Mouse (Mus musculus): Measurements from ENCODE around the gene Msh5. TPM values are rescaled to one million over a fixed set of nuclear protein-coding genes. Genes with fewer than 3 reads are reported as not detected.
"Not testable (repeated sequence)": the region's sequence is repeated elsewhere in the genome, so short reads cannot be mapped to it uniquely, and the experiment has no call there.

The Msh5 gene
- polyA plus RNA-seq, 1 experiment: 0.90 TPM

GRCm38 (mm10) chr17:34996411-34997141 lies 50.0 kb downstream of the Msh5 start:
- Histone ChIP-seq H3K4me3 (replicated peaks) (peak overlapping the region; percentile 77), H3K36me3 (ENCODE audit: control insufficient read depth) (peaks cover 62% of the 10 kb centered on the region), H3K27me3 (ENCODE audit: control insufficient read depth) (no peaks in the 10 kb centered on the region), H3K9me3 (ENCODE audit: control insufficient read depth, low read length) (no peaks in the 10 kb centered on the region), H3K4me1 (ENCODE audit: control insufficient read depth) (peaks cover 48% of the 10 kb centered on the region)
- no peak for TF ChIP-seq GATA1 (IDR thresholded peaks at IDR 0.05; ENCODE audit: low read length)
- no peak for TF ChIP-seq TAL1 (IDR thresholded peaks at IDR 0.05; ENCODE audit: low read length)

DNA sequence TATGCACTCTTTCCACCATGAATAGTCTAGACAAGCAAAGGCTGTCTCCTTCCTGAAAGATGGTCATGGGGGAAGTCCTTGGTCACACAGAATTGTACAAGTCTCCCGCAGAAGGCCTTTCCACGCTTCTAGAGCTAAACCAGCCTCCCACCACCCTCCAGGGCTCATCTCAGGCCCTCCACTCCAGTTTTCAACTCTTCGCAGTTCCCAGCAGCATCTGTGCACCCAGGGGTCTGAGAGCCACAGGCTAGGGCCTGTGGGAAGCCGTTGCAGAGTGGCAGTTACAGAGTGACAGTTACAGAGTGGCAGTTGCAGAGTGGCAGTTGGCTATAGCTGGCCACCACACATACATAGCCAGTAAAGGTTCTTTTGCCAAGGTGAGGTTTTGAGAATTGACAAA lies 50.6 kb downstream of the Msh5 start:
- H3K36me3 ChIP-seq (ENCODE audit: control insufficient read depth): peaks cover 69% of the 10 kb centered on the region

GRCm38 (mm10) chr17:34995192-34995591 lies 51.4 kb downstream of the Msh5 start:
- Histone ChIP-seq H3K36me3 (ENCODE audit: control insufficient read depth) (peaks cover 75% of the 10 kb centered on the region), H3K4me1 (ENCODE audit: control insufficient read depth) (peaks cover 43% of the 10 kb centered on the region)
- H3K9me3 ChIP-seq (ENCODE audit: control insufficient read depth, low read length); H3K27me3 ChIP-seq (ENCODE audit: control insufficient read depth); H3K4me3 ChIP-seq (replicated peaks): not testable (repeated sequence)

More for the DNA sequence above, 50.6 kb downstream of the Msh5 start:
- not testable (repeated sequence) for H3K4me3 ChIP-seq (replicated peaks); H3K27me3 ChIP-seq (ENCODE audit: control insufficient read depth); H3K9me3 ChIP-seq (ENCODE audit: control insufficient read depth, low read length)
- peaks cover 43% of the 10 kb centered on the region for H3K4me1 ChIP-seq (ENCODE audit: control insufficient read depth)

DNA sequence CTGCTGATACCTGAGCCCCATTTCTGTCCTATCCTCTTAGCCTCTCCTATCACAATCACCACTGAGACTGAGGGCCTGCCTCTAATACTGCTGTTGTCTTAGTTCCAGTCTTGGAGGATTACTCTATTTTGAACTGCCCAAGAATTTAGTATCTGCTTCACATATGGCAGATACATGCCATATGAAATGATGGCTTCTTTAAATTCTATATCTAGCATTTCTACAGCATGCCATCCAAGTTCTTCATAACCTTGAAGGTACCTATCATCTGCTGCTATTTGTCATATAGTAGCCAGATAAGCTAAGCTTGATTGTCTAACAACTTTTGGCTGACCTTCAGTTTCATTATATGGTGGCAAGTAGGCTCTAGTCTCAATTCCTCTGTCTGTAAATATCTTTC lies 51.8 kb downstream of the Msh5 start:
- TF ChIP-seq TAL1 (IDR thresholded peaks at IDR 0.05; ENCODE audit: low read length) (no peak), GATA1 (IDR thresholded peaks at IDR 0.05; ENCODE audit: low read length) (no peak)
- Histone ChIP-seq H3K4me1 (ENCODE audit: control insufficient read depth) (peaks cover 40% of the 10 kb centered on the region), H3K9me3 (ENCODE audit: control insufficient read depth, low read length) (no peaks in the 10 kb centered on the region), H3K27me3 (ENCODE audit: control insufficient read depth) (no peaks in the 10 kb centered on the region), H3K4me3 (replicated peaks) (no peak overlapping the region), H3K36me3 (ENCODE audit: control insufficient read depth) (peaks cover 77% of the 10 kb centered on the region)

- Histone ChIP-seq H3K4me3 (replicated peaks) (no peak overlapping the region), H3K27me3 (ENCODE audit: control insufficient read depth) (no peaks in the 10 kb centered on the region), H3K36me3 (ENCODE audit: control insufficient read depth) (peaks cover 51% of the 10 kb centered on the region), H3K4me1 (ENCODE audit: control insufficient read depth) (peaks cover 34% of the 10 kb centered on the region), H3K9me3 (ENCODE audit: control insufficient read depth, low read length) (no peaks in the 10 kb centered on the region)
- TF ChIP-seq TAL1 (IDR thresholded peaks at IDR 0.05; ENCODE audit: low read length) (no peak), GATA1 (IDR thresholded peaks at IDR 0.05; ENCODE audit: low read length) (no peak)
Observed at GRCm38 (mm10) chr17:34984218-34984617, 62.3 kb downstream of the Msh5 start.

GRCm38 (mm10) chr17:34982328-34982727 lies 64.2 kb downstream of the Msh5 start:
- peaks cover 34% of the 10 kb centered on the region for H3K4me1 ChIP-seq (ENCODE audit: control insufficient read depth)
- H3K36me3 ChIP-seq (ENCODE audit: control insufficient read depth): peaks cover 37% of the 10 kb centered on the region
- no peak for TF ChIP-seq GATA1 (IDR thresholded peaks at IDR 0.05; ENCODE audit: low read length)
- TF ChIP-seq TAL1 (IDR thresholded peaks at IDR 0.05; ENCODE audit: low read length): no peak
- no peaks in the 10 kb centered on the region for H3K27me3 ChIP-seq (ENCODE audit: control insufficient read depth)
- H3K9me3 ChIP-seq (ENCODE audit: control insufficient read depth, low read length): peaks cover 3% of the 10 kb centered on the region; the same call in 1 of the 2 replicates
- H3K4me3 ChIP-seq (replicated peaks): peak overlapping the region; percentile 98

DNA sequence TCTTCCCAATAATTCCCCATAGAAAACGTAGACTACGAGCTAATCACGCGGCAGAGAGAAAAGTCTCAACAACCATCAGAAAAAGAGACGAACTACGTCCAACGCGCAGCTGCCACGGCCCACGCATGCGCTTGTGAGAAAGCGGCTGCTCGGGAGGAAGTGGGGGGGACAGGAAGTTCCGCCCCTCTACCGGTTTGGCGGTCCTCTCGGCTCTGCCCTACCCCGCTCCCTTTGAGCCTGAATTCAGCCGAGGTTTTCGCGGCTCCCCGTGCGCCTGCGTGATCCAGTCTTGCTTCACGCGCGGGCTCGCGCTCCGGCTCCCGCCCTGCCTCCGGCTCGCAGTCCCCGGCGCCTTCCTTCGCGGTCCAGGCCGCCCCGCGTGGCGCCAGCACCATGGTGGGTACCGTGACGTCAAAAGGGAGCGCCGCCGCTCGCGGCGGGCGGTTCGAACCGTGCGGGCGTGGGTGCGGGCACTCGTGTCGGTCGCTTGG lies 64.8 kb downstream of the Msh5 start, which contains the start of gene Lsm2:
Lsm2 (plus strand) TSS at position 173 of the 491 bp plus-strand sequence.
- H3K9me3 ChIP-seq (ENCODE audit: control insufficient read depth, low read length): peaks cover 4% of the 10 kb centered on the region; the same call in 1 of the 2 replicates
- TF ChIP-seq TAL1 (IDR thresholded peaks at IDR 0.05; ENCODE audit: low read length) (no peak), GATA1 (IDR thresholded peaks at IDR 0.05; ENCODE audit: low read length) (no peak)
- H3K27me3 ChIP-seq (ENCODE audit: control insufficient read depth): no peaks in the 10 kb centered on the region
- peaks cover 34% of the 10 kb centered on the region for H3K4me1 ChIP-seq (ENCODE audit: control insufficient read depth)
- peak within 1 kb of the TSS; percentile 98 for H3K4me3 ChIP-seq (replicated peaks)
- H3K36me3 ChIP-seq (ENCODE audit: control insufficient read depth): peaks cover 33% of the 10 kb centered on the region

DNA sequence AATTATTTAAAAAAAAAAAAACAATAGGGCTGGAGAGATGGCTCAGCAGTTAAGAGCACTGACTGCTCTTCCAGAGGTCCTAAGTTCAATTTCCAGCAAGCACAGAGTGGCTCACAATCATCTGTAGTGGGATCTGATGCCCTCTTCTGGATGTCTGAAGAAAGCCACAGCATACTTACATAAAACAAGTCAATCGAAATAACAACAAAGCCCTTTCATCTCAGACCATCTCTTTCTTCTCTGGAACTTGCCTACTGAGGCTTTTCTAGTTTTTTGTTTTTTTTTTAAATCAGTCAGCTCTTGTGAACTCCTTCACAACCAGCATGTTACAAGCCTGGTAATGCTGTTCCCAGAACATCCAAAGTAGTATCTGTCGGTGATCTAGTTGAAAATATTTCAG lies 65.9 kb downstream of the Msh5 start:
- Histone ChIP-seq H3K4me1 (ENCODE audit: control insufficient read depth) (peaks cover 34% of the 10 kb centered on the region), H3K4me3 (replicated peaks) (peak overlapping the region; percentile 98), H3K36me3 (ENCODE audit: control insufficient read depth) (peaks cover 22% of the 10 kb centered on the region), H3K9me3 (ENCODE audit: control insufficient read depth, low read length) (peaks cover 4% of the 10 kb centered on the region; the same call in 1 of the 2 replicates), H3K27me3 (ENCODE audit: control insufficient read depth) (no peaks in the 10 kb centered on the region)
- no peak for TF ChIP-seq GATA1 (IDR thresholded peaks at IDR 0.05; ENCODE audit: low read length)
- no peak for TF ChIP-seq TAL1 (IDR thresholded peaks at IDR 0.05; ENCODE audit: low read length)

DNA sequence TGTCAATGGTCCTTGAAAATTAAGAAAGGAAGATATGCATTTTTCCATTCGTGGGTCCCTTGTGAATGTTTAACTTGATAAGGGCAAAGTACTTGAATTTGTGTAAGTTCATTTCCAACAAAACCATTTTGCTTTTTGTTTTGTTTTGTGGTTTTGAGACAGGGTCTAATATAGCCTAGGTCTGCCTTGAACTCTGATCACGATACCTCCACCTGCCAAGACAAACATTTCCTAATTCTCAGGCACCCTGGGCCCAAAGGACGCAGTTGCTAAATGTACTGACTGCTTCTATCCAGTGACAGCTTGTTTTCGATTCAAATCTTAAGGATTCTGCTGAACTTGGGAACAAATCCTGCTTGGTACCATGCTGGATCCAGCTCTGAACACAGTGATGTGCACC lies 66.9 kb downstream of the Msh5 start:
- no peak overlapping the region for H3K4me3 ChIP-seq (replicated peaks)
- peaks cover 12% of the 10 kb centered on the region for H3K36me3 ChIP-seq (ENCODE audit: control insufficient read depth)
- H3K4me1 ChIP-seq (ENCODE audit: control insufficient read depth): peaks cover 28% of the 10 kb centered on the region
- TF ChIP-seq GATA1 (IDR thresholded peaks at IDR 0.05; ENCODE audit: low read length) (no peak), TAL1 (IDR thresholded peaks at IDR 0.05; ENCODE audit: low read length) (no peak)
- H3K27me3 ChIP-seq (ENCODE audit: control insufficient read depth): no peaks in the 10 kb centered on the region
- peaks cover 4% of the 10 kb centered on the region; the same call in 1 of the 2 replicates for H3K9me3 ChIP-seq (ENCODE audit: control insufficient read depth, low read length)

Other genes with a start within 250 kb of the Msh5 start
- gene Cyp21a1, start 242.2 kb downstream of the Msh5 start, polyA plus RNA-seq (2012): not detected in 2 replicates
- gene Stk19, start 209.8 kb downstream of the Msh5 start, polyA plus RNA-seq (2012): 6.3 and 6.7 TPM in 2 replicates
- 15.3 and 22.0 TPM in 2 replicates for gene Dxo, start 209.7 kb downstream of the Msh5 start, polyA plus RNA-seq (2012)
- 6.7 and 8.9 TPM in 2 replicates for gene Skiv2l, start 196.5 kb downstream of the Msh5 start, polyA plus RNA-seq (2012)
- gene Nelfe, start 196.4 kb downstream of the Msh5 start, polyA plus RNA-seq (2012): 30.9 and 32.9 TPM in 2 replicates
- gene Cfb, start 184.2 kb downstream of the Msh5 start, polyA plus RNA-seq (2012): 0.11 TPM in 1 of 2 replicates, not detected in the other
- 0.24 and 0.25 TPM in 2 replicates for gene Zbtb12, start 167.3 kb downstream of the Msh5 start, polyA plus RNA-seq (2012)
- gene Gm20547, start 164.7 kb downstream of the Msh5 start, polyA plus RNA-seq (2012): not detected in 2 replicates
- 0.13 and 0.17 TPM in 2 replicates for gene C2, start 148.5 kb downstream of the Msh5 start, polyA plus RNA-seq (2012)
- gene Ehmt2, start 148.3 kb downstream of the Msh5 start, polyA plus RNA-seq (2012): 6.2 and 6.4 TPM in 2 replicates
- not detected in 2 replicates for gene Slc44a4, start 132.3 kb downstream of the Msh5 start, polyA plus RNA-seq (2012)
- gene Neu1, start 115.5 kb downstream of the Msh5 start, polyA plus RNA-seq (2012): 0.31 and 0.38 TPM in 2 replicates
- gene Hspa1b, start 87.5 kb downstream of the Msh5 start, polyA plus RNA-seq (2012): 408 and 454 TPM in 2 replicates
- gene Gm20481, start 76.8 kb downstream of the Msh5 start, polyA plus RNA-seq (2012): not detected in 2 replicates
- 195 and 214 TPM in 2 replicates for gene Hspa1a, start 74.6 kb downstream of the Msh5 start, polyA plus RNA-seq (2012)
- 0.04 TPM in 1 of 2 replicates, not detected in the other for gene Hspa1l, start 74.0 kb downstream of the Msh5 start, polyA plus RNA-seq (2012)
- 15.9 and 21.4 TPM in 2 replicates for gene Lsm2, start 64.9 kb downstream of the Msh5 start, polyA plus RNA-seq (2012)
- gene Vars, start 45.8 kb downstream of the Msh5 start, polyA plus RNA-seq (2012): 41.7 and 44.9 TPM in 2 replicates
- gene Vwa7, start 30.2 kb downstream of the Msh5 start, polyA plus RNA-seq (2012): 0.01 TPM in 2 replicates
- gene Sapcd1, start 18.7 kb downstream of the Msh5 start, polyA plus RNA-seq (2012): 0.87 and 0.97 TPM in 2 replicates
- gene Clic1, start 3.2 kb upstream of the Msh5 start, polyA plus RNA-seq (2012): 5.1 and 6.0 TPM in 2 replicates
- 0.78 and 0.92 TPM in 2 replicates for gene Ddah2, start 12.3 kb upstream of the Msh5 start, polyA plus RNA-seq (2012)
- not detected in 2 replicates for gene Ly6g6c, start 18.6 kb upstream of the Msh5 start, polyA plus RNA-seq (2012)
- gene Mpig6b, start 19.4 kb upstream of the Msh5 start, polyA plus RNA-seq (2012): 0.05 TPM in 1 of 2 replicates, not detected in the other
- not detected in 2 replicates for gene Ly6g6e, start 30.2 kb upstream of the Msh5 start, polyA plus RNA-seq (2012)
- not detected in 2 replicates for gene Ly6g6d, start 31.3 kb upstream of the Msh5 start, polyA plus RNA-seq (2012)
- gene Ly6g6f, start 38.9 kb upstream of the Msh5 start, polyA plus RNA-seq (2012): 0.07 and 0.08 TPM in 2 replicates
- 10.1 and 10.3 TPM in 2 replicates for gene Abhd16a, start 42.5 kb upstream of the Msh5 start, polyA plus RNA-seq (2012)
- not detected in 2 replicates for gene Ly6g5c, start 61.5 kb upstream of the Msh5 start, polyA plus RNA-seq (2012)
- gene Ly6g5b, start 68.7 kb upstream of the Msh5 start, polyA plus RNA-seq (2012): 0.03 TPM in 1 of 2 replicates, not detected in the other
- 11.0 and 12.4 TPM in 2 replicates for gene Gpank1, start 74.7 kb upstream of the Msh5 start, polyA plus RNA-seq (2012)
- gene Csnk2b, start 75.3 kb upstream of the Msh5 start, polyA plus RNA-seq (2012): 10.2 and 11.2 TPM in 2 replicates
- 0.27 and 0.48 TPM in 2 replicates for gene D17H6S53E, start 79.6 kb upstream of the Msh5 start, polyA plus RNA-seq (2012)
- 0.10 and 0.20 TPM in 2 replicates for gene Apom, start 85.3 kb upstream of the Msh5 start, polyA plus RNA-seq (2012)
- gene Bag6, start 88.4 kb upstream of the Msh5 start, polyA plus RNA-seq (2012): 88.8 and 102 TPM in 2 replicates
- 70.4 and 133 TPM in 2 replicates for gene Prrc2a, start 118.2 kb upstream of the Msh5 start, polyA plus RNA-seq (2012)
- 0.27 TPM in 1 of 2 replicates, not detected in the other for gene Aif1, start 129.3 kb upstream of the Msh5 start, polyA plus RNA-seq (2012)
- not detected in 2 replicates for gene Lst1, start 141.7 kb upstream of the Msh5 start, polyA plus RNA-seq (2012)
- gene Ltb, start 147.7 kb upstream of the Msh5 start, polyA plus RNA-seq (2012): 0.07 and 0.08 TPM in 2 replicates
- 0.07 and 0.09 TPM in 2 replicates for gene Tnf, start 155.3 kb upstream of the Msh5 start, polyA plus RNA-seq (2012)
- 0.03 TPM in 1 of 2 replicates, not detected in the other for gene Lta, start 158.6 kb upstream of the Msh5 start, polyA plus RNA-seq (2012)
- gene Gm16181, start 174.1 kb upstream of the Msh5 start, polyA plus RNA-seq (2012): not detected in 2 replicates
- 0.04 and 0.37 TPM in 2 replicates for gene Atp6v1g2, start 186.9 kb upstream of the Msh5 start, polyA plus RNA-seq (2012)
- gene Nfkbil1, start 189.0 kb upstream of the Msh5 start, polyA plus RNA-seq (2012): 1.6 TPM in 2 replicates
- gene Ddx39b, start 195.0 kb upstream of the Msh5 start, polyA plus RNA-seq (2012): 18.8 and 20.8 TPM in 2 replicates
- 2.4 and 2.7 TPM in 2 replicates for gene H2-D1, start 216.0 kb upstream of the Msh5 start, polyA plus RNA-seq (2012)

Data from erythroblast, embryonic 14.5 days (primary cell).